Mouse (Mus musculus) splenic B cell, adult 2 months (primary cell): ENCODE results near the gene Plekhg3.

Source experiments
- DNase-seq: peaks from one replicate; pipeline ENCODE4 v3.0.0-alpha.2; 2011; ENCODE audit warnings: low read depth, low spot score
- H3K27me3 ChIP-seq: 2 replicates; pipeline ENCODE4 v1.6.1; 2012; ENCODE audit warnings: mild to moderate bottlenecking, low read length, moderate library complexity, mixed read lengths; ENCODE audit not compliant: control insufficient read depth, poor library complexity, insufficient read depth, severe bottlenecking
- H3K36me3 ChIP-seq: 2 replicates; pipeline ENCODE4 v1.6.1; 2012; ENCODE audit warnings: mild to moderate bottlenecking, low read length, moderate library complexity, mixed read lengths; ENCODE audit not compliant: control insufficient read depth, poor library complexity, insufficient read depth, severe bottlenecking

The Plekhg3 gene

GRCm38 (mm10) chr12:76596292-76597023 lies 65.8 kb downstream of the Plekhg3 start:
- peak; percentile 79 for DNase-seq
- no peaks in the 10 kb centered on the region for H3K36me3 ChIP-seq
- H3K27me3 ChIP-seq, result no peaks in the 10 kb centered on the region

GRCm38 (mm10) chr12:76597577-76598100 lies 66.9 kb downstream of the Plekhg3 start:
- no peaks in the 10 kb centered on the region for H3K36me3 ChIP-seq
- DNase-seq, result no peak

GRCm38 (mm10) chr12:76598196-76598928 lies 67.7 kb downstream of the Plekhg3 start:
- DNase-seq, result no peak
- no peaks in the 10 kb centered on the region for H3K27me3 ChIP-seq

More at GRCm38 (mm10) chr12:76597577-76598100, 66.9 kb downstream of the Plekhg3 start:
- H3K27me3 ChIP-seq, result no peaks in the 10 kb centered on the region

GRCm38 (mm10) chr12:76603779-76604178 lies 73.1 kb downstream of the Plekhg3 start:
- H3K27me3 ChIP-seq, result no peaks in the 10 kb centered on the region; the same call in 1 of the 2 replicates
- no peak for DNase-seq
- H3K36me3 ChIP-seq, result no peaks in the 10 kb centered on the region

More at GRCm38 (mm10) chr12:76598196-76598928, 67.7 kb downstream of the Plekhg3 start:
- no peaks in the 10 kb centered on the region for H3K36me3 ChIP-seq

- Histone ChIP-seq H3K27me3 (no peaks in the 10 kb centered on the region; the same call in 1 of the 2 replicates), H3K36me3 (no peaks in the 10 kb centered on the region)
- no peak for DNase-seq
Observed at GRCm38 (mm10) chr12:76604546-76604945, 73.9 kb downstream of the Plekhg3 start.

GRCm38 (mm10) chr12:76605837-76606236 lies 75.1 kb downstream of the Plekhg3 start:
- no peaks in the 10 kb centered on the region; the same call in 1 of the 2 replicates for H3K27me3 ChIP-seq
- no peak for DNase-seq

GRCm38 (mm10) chr12:76608241-76608640 lies 77.5 kb downstream of the Plekhg3 start:
- Histone ChIP-seq H3K36me3 (no peaks in the 10 kb centered on the region), H3K27me3 (no peaks in the 10 kb centered on the region; the same call in 1 of the 2 replicates)
- DNase-seq, result no peak

More at GRCm38 (mm10) chr12:76605837-76606236, 75.1 kb downstream of the Plekhg3 start:
- H3K36me3 ChIP-seq, result no peaks in the 10 kb centered on the region

GRCm38 (mm10) chr12:76608997-76609565 lies 78.4 kb downstream of the Plekhg3 start:
- Histone ChIP-seq H3K27me3 (no peaks in the 10 kb centered on the region; the same call in 1 of the 2 replicates), H3K36me3 (no peaks in the 10 kb centered on the region)
- DNase-seq, result no peak

- DNase-seq, result no peak
- no peaks in the 10 kb centered on the region for H3K27me3 ChIP-seq
Observed at GRCm38 (mm10) chr12:76612621-76613020, 81.9 kb downstream of the Plekhg3 start.

GRCm38 (mm10) chr12:76614868-76615579 lies 84.3 kb downstream of the Plekhg3 start:
- H3K36me3 ChIP-seq, result no peaks in the 10 kb centered on the region
- no peak for DNase-seq
- H3K27me3 ChIP-seq, result no peaks in the 10 kb centered on the region

More at GRCm38 (mm10) chr12:76612621-76613020, 81.9 kb downstream of the Plekhg3 start:
- H3K36me3 ChIP-seq, result no peaks in the 10 kb centered on the region

GRCm38 (mm10) chr12:76615580-76615937 lies 84.9 kb downstream of the Plekhg3 start:
- H3K27me3 ChIP-seq, result no peaks in the 10 kb centered on the region
- no peaks in the 10 kb centered on the region for H3K36me3 ChIP-seq
- no peak for DNase-seq

GRCm38 (mm10) chr12:76618175-76618574 lies 87.5 kb downstream of the Plekhg3 start:
- H3K36me3 ChIP-seq, result no peaks in the 10 kb centered on the region
- no peak for DNase-seq
- no peaks in the 10 kb centered on the region for H3K27me3 ChIP-seq

- no peaks in the 10 kb centered on the region for H3K36me3 ChIP-seq
- no peaks in the 10 kb centered on the region for H3K27me3 ChIP-seq
- DNase-seq, result no peak
Observed at GRCm38 (mm10) chr12:76619847-76620246, 89.2 kb downstream of the Plekhg3 start.

GRCm38 (mm10) chr12:76623374-76623773 lies 92.7 kb downstream of the Plekhg3 start:
- no peaks in the 10 kb centered on the region for H3K36me3 ChIP-seq
- H3K27me3 ChIP-seq, result no peaks in the 10 kb centered on the region
- DNase-seq, result no peak
